Mouse (Mus musculus) liver, embryonic 15.5 days (tissue): ENCODE measurements around the gene Sult1a1. TPM values are rescaled to one million over a fixed set of nuclear protein-coding genes. Genes with fewer than 3 reads are reported as not detected.
A peak's percentile ranks its signal among the peaks of the same experiment; 100 is the strongest.
"Not testable (repeated sequence)": the region's sequence is repeated elsewhere in the genome, so short reads cannot be mapped to it uniquely, and the experiment has no call there.

ENCODE experiments used
- ATAC-seq: fragments of 200-750 bp; cut with Nextera tagmentation; 2 replicates; pipeline ENCODE4 v1.8.0; 2017; ENCODE audit warnings: moderate number of reproducible peaks, mild to moderate bottlenecking, moderate library complexity; ENCODE audit not compliant: insufficient read depth
- H3K27ac ChIP-seq: fragments of 300-500 bp; sonication (generic); replicated peaks from 2 replicates; pipeline ENCODE4 v1.5.1; 2015; ENCODE audit warnings: mild to moderate bottlenecking, inconsistent platforms
- H3K27me3 ChIP-seq: fragments of 300-500 bp; sonication (generic); 2 replicates; pipeline ENCODE4 v1.6.1; 2015; ENCODE audit warnings: mild to moderate bottlenecking, inconsistent platforms
- H3K36me3 ChIP-seq: fragments of 300-500 bp; sonication (generic); replicated peaks from 2 replicates; pipeline ENCODE4 v1.6.1; 2015; ENCODE audit warnings: moderate library complexity, mild to moderate bottlenecking, inconsistent platforms
- H3K4me1 ChIP-seq: fragments of 300-500 bp; sonication (generic); replicated peaks from 2 replicates; pipeline ENCODE4 v1.6.1; 2015; ENCODE audit warnings: inconsistent platforms
- H3K4me2 ChIP-seq: fragments of 300-500 bp; sonication (generic); 2 replicates; pipeline ENCODE4 v1.6.1; 2015; ENCODE audit warnings: moderate library complexity, mild to moderate bottlenecking, inconsistent platforms
- H3K4me3 ChIP-seq: fragments of 300-500 bp; sonication (generic); replicated peaks from 2 replicates; pipeline ENCODE4 v1.5.1; 2015; ENCODE audit warnings: mild to moderate bottlenecking, inconsistent platforms
- H3K9ac ChIP-seq: fragments of 300-500 bp; sonication (generic); 2 replicates; pipeline ENCODE4 v1.6.1; 2015; ENCODE audit warnings: moderate library complexity, mild to moderate bottlenecking, inconsistent platforms
- H3K9me3 ChIP-seq: fragments of 300-500 bp; sonication (generic); replicated peaks from 2 replicates; pipeline ENCODE4 v1.6.1; 2016; ENCODE audit warnings: inconsistent platforms
- WGBS: fragments of 180-500 bp; shearing (Covaris S2); methylation state at CpG from one replicate; pipeline ENCODE4 v1.1.7; 2015; ENCODE audit warnings: mixed read lengths; ENCODE audit not compliant: insufficient replicate concordance; 5-methylcytosine and 5-hydroxymethylcytosine counted together
- polyA plus RNA-seq: library from polyadenylated mRNA; unstranded; fragments of >200 nt; fragmentation: Nextera tagmentation; extraction: Ambion mirVana; gene quantifications from 2 replicates; pipeline ENCODE4 v1.2.1, GENCODE M21; 2015

The Sult1a1 gene
- polyA plus RNA-seq, 1 experiment from 2014 or later = 37.8 TPM

- peak overlapping the region; percentile 92 for H3K4me2 ChIP-seq
- peak overlapping the region; percentile 61 for H3K27ac ChIP-seq
- no peaks in the 10 kb centered on the region for H3K27me3 ChIP-seq
- 4% methylated on average over 17 of the region's 17 CpGs for WGBS
- peaks cover 49% of the 10 kb centered on the region for H3K36me3 ChIP-seq
- H3K4me1 ChIP-seq = peaks cover 61% of the 10 kb centered on the region
- no peaks in the 10 kb centered on the region for H3K9me3 ChIP-seq
- H3K9ac ChIP-seq = peak overlapping the region; percentile 78
- 0 out of 2 replicates have a peak, but pooled peaks have one; percentile 2 for ATAC-seq
- peak overlapping the region; percentile 79 for H3K4me3 ChIP-seq
Observed at GRCm38 (mm10) chr7:126696303-126696702, 20.1 kb upstream of the Sult1a1 start.

DNA sequence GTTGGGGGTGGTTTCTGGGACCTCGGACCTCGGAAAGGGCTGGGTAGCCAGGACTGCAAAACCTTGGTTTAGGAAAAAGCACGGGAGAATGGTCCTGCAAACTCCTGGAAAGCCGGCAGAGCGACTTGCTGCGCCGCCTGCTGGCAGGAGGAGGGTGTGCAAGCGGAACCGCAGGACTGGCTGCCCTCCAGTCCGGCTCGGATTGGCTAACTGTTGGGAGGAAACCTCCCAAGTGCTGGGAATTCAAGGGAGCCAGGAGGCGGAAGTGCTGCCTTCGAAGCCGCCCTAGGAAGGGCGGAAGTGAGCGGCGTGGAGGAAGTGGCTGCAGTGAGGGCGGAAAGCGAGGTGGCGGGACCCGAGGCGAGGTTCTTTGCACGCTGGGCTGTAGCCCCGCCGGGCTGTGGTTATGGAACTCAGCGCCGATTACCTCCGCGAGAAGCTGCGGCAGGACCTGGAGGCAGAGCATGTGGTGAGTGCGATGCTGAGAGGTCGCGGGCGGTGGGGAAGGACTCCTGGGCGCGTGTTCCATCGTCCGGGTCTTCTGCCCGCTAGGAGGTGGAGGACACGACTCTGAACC lies 19.5 kb upstream of the Sult1a1 start, which contains the start of gene Slx1b:
TSS of gene Slx1b (minus strand) at position 154 of the 577 bp plus-strand sequence.
- Histone ChIP-seq H3K9ac (peak within 1 kb of the TSS; percentile 78), H3K27me3 (no peaks in the 10 kb centered on the region), H3K4me3 (peak within 1 kb of the TSS; percentile 79), H3K9me3 (no peaks in the 10 kb centered on the region), H3K27ac (peak within 1 kb of the TSS; percentile 90), H3K36me3 (peaks cover 48% of the 10 kb centered on the region), H3K4me2 (peak within 1 kb of the TSS; percentile 92), H3K4me1 (peaks cover 60% of the 10 kb centered on the region)
- under 1% methylated on average over 40 of the region's 40 CpGs for WGBS
- peak; percentile 96 for ATAC-seq

DNA sequence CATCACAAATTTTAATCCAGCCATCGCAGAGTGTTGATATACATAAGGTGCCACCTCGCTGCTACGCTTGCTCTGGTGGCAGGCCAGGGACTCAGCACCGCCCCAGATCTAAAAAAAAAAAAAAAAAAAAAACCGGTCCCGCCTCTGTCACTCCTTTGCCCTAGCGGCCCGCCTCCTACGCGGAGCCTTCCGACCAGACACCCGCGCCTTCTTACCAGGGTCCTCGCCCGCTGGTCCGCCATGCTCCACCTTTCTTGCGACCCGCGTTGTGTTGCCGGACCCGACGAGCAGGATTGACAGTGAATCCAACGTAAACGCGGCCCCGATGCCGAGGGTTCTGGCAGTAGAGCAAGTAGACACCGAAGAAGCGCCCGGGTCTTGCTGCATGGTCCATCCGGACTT lies 19.0 kb upstream of the Sult1a1 start, which contains the start of gene Bola2:
TSS of gene Bola2 (plus strand) at position 192 of the 402 bp plus-strand sequence.
- H3K4me2 ChIP-seq = peak within 1 kb of the TSS; percentile 92
- H3K4me1 ChIP-seq = peaks cover 55% of the 10 kb centered on the region
- under 1% methylated on average over 31 of the region's 31 CpGs for WGBS
- H3K9ac ChIP-seq = peak within 1 kb of the TSS; percentile 78
- H3K9me3 ChIP-seq = no peaks in the 10 kb centered on the region
- H3K4me3 ChIP-seq = peak within 1 kb of the TSS; percentile 79
- H3K27ac ChIP-seq = peak within 1 kb of the TSS; percentile 90
- ATAC-seq = peak; percentile 82
- H3K36me3 ChIP-seq = peaks cover 43% of the 10 kb centered on the region
- no peaks in the 10 kb centered on the region for H3K27me3 ChIP-seq

DNA sequence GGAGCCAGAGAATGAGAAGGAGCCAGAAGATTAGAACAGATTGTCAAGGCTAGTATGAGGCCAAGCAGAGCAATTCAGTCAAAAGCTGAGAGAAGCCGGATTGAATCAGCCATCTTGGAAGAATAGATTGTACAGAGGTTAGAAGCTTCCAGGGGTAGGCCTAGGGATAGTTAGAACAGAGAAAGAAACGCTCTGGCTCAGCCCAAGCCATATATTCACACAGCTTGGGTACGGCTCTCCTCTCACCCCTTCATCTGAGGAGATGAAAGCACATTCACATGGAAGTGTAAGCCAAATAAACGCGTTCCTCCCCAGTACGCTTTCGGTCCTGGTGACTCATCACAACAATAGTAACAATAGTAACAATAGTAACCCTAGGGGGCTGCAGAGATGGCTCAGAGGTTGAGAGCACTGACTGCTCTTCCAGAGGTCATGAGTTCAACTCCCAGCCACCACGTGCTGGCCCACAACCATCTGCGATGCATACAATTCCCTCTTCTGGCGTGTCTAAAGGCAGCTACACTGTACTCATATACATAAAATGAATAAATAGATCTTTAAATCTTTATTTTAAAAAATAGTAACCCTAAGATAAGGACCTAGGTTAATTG lies 18.3 kb upstream of the Sult1a1 start:
- WGBS = 58% methylated on average over 10 of the region's 10 CpGs
- Histone ChIP-seq H3K4me1 (peaks cover 55% of the 10 kb centered on the region), H3K4me2 (peak overlapping the region; percentile 92), H3K27me3 (no peaks in the 10 kb centered on the region), H3K4me3 (peak overlapping the region; percentile 79), H3K36me3 (peaks cover 37% of the 10 kb centered on the region), H3K9ac (no peak overlapping the region), H3K9me3 (no peaks in the 10 kb centered on the region), H3K27ac (peak overlapping the region; percentile 24)
- ATAC-seq = no peak

GRCm38 (mm10) chr7:126693781-126694180 lies 17.5 kb upstream of the Sult1a1 start:
- Histone ChIP-seq H3K9ac (no peak overlapping the region), H3K4me1 (peaks cover 52% of the 10 kb centered on the region), H3K27ac (no peak overlapping the region), H3K36me3 (peaks cover 29% of the 10 kb centered on the region), H3K9me3 (no peaks in the 10 kb centered on the region), H3K27me3 (no peaks in the 10 kb centered on the region), H3K4me3 (no peak overlapping the region), H3K4me2 (no peak overlapping the region)
- ATAC-seq = no peak
- 73% methylated on average over 7 of the region's 7 CpGs for WGBS

GRCm38 (mm10) chr7:126693256-126693655 lies 17.0 kb upstream of the Sult1a1 start:
- no peak for ATAC-seq
- H3K27ac ChIP-seq = no peak overlapping the region
- H3K36me3 ChIP-seq = peaks cover 28% of the 10 kb centered on the region
- no peak overlapping the region for H3K9ac ChIP-seq
- no peak overlapping the region for H3K4me3 ChIP-seq
- 17% methylated on average over 3 of the region's 3 CpGs for WGBS
- no peaks in the 10 kb centered on the region for H3K27me3 ChIP-seq
- H3K9me3 ChIP-seq = no peaks in the 10 kb centered on the region
- H3K4me2 ChIP-seq = no peak overlapping the region
- H3K4me1 ChIP-seq = peaks cover 52% of the 10 kb centered on the region

DNA sequence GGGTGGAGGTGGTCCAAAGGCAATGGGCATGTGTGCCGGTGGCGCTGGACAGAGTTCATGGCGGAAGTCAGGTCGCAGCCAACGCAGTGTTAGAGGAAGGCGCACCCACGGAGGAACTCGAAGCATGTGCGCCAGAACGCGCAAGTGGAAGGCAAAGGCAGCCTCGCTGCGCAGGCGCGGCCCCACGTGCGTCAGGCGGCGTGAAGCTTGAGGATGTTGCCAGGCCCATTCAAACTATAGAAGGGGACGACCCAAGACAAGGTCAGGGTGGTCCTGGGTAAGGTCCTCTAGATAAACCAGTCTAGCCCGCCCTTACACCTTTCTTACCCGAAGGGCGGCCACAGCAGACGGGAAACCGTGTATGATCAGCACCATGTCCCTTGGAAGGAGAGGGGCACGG lies 16.2 kb upstream of the Sult1a1 start:
- H3K4me3 ChIP-seq = no peak overlapping the region
- ATAC-seq = no peak
- no peaks in the 10 kb centered on the region for H3K9me3 ChIP-seq
- H3K4me2 ChIP-seq = no peak overlapping the region
- H3K27ac ChIP-seq = no peak overlapping the region
- H3K27me3 ChIP-seq = no peaks in the 10 kb centered on the region
- WGBS = 89% methylated on average over 26 of the region's 26 CpGs
- no peak overlapping the region for H3K9ac ChIP-seq
- H3K4me1 ChIP-seq = peaks cover 50% of the 10 kb centered on the region
- H3K36me3 ChIP-seq = peaks cover 19% of the 10 kb centered on the region

DNA sequence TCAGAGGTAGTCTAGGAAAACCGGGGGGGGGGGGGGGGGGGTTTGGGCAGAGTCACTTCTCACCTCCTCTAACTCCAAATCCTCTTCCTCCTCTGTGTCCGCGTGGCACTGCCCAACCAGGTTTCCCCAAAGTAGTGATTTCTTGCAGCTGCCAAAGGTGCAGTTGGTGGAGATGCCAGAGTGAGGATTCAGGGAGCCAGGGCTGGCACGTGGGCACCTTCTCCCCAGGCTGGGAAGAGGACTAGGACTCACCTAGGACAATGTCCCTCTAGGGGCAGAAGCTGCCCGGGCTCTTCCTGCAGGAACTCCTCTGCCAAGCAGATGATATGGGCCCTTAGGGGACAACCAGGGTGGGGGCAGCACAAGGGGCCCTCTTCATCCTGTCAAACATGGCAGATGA lies 15.4 kb upstream of the Sult1a1 start:
- H3K4me1 ChIP-seq = peaks cover 49% of the 10 kb centered on the region
- peaks cover 17% of the 10 kb centered on the region for H3K36me3 ChIP-seq
- H3K9me3 ChIP-seq = no peaks in the 10 kb centered on the region
- no peak for ATAC-seq
- H3K4me3 ChIP-seq = no peak overlapping the region
- no peak overlapping the region for H3K4me2 ChIP-seq
- no peak overlapping the region for H3K27ac ChIP-seq
- no peak overlapping the region for H3K9ac ChIP-seq
- WGBS = 73% methylated on average over 5 of the region's 5 CpGs
- no peaks in the 10 kb centered on the region for H3K27me3 ChIP-seq

- Histone ChIP-seq H3K4me3 (no peak overlapping the region), H3K4me1 (peaks cover 43% of the 10 kb centered on the region), H3K27me3 (no peaks in the 10 kb centered on the region), H3K4me2 (no peak overlapping the region), H3K27ac (no peak overlapping the region; the same call in 1 of the 2 replicates), H3K9me3 (no peaks in the 10 kb centered on the region), H3K9ac (no peak overlapping the region), H3K36me3 (peaks cover 14% of the 10 kb centered on the region)
- 66% methylated on average over 3 of the region's 3 CpGs for WGBS
- ATAC-seq = no peak
Observed at GRCm38 (mm10) chr7:126690737-126691136, 14.5 kb upstream of the Sult1a1 start.

- 70% methylated on average over 3 of the region's 3 CpGs for WGBS
- no peak overlapping the region for H3K9ac ChIP-seq
- no peak overlapping the region for H3K4me3 ChIP-seq
- no peak overlapping the region for H3K4me2 ChIP-seq
- no peaks in the 10 kb centered on the region for H3K27me3 ChIP-seq
- ATAC-seq = peak; percentile 43; the same call in 1 of the 2 replicates
- H3K4me1 ChIP-seq = peaks cover 39% of the 10 kb centered on the region
- H3K9me3 ChIP-seq = no peaks in the 10 kb centered on the region
- H3K27ac ChIP-seq = peak overlapping the region; percentile 53; the same call in 1 of the 2 replicates
- peaks cover 14% of the 10 kb centered on the region for H3K36me3 ChIP-seq
Observed at GRCm38 (mm10) chr7:126689021-126689420, 12.8 kb upstream of the Sult1a1 start.

GRCm38 (mm10) chr7:126688156-126688555 lies 11.9 kb upstream of the Sult1a1 start:
- WGBS = 54% methylated on average over 4 of the region's 4 CpGs
- H3K27ac ChIP-seq, H3K9ac ChIP-seq, H3K4me2 ChIP-seq, H3K27me3 ChIP-seq, ATAC-seq, H3K9me3 ChIP-seq, H3K4me3 ChIP-seq: not testable (repeated sequence)
- Histone ChIP-seq H3K4me1 (peaks cover 36% of the 10 kb centered on the region), H3K36me3 (peaks cover 14% of the 10 kb centered on the region)
